Mouse (Mus musculus) kidney, adult 2 months (tissue): ENCODE data around the gene Emx1.

Experiments
- CTCF ChIP-seq: fragments of 200-500 bp; conservative IDR thresholded peaks from 2 replicates; pipeline ENCODE4 v1.5.1; 2011; ENCODE audit warnings: low read depth, mild to moderate bottlenecking, control low read depth, low read length, moderate library complexity, mixed read lengths; ENCODE audit not compliant: insufficient read depth, insufficient read length
- POLR2A ChIP-seq: fragments of 200-500 bp; IDR thresholded peaks from one replicate; pipeline ENCODE4 v1.6.1; 2011; ENCODE audit warnings: low read depth, low read length, control low read depth

DNA sequence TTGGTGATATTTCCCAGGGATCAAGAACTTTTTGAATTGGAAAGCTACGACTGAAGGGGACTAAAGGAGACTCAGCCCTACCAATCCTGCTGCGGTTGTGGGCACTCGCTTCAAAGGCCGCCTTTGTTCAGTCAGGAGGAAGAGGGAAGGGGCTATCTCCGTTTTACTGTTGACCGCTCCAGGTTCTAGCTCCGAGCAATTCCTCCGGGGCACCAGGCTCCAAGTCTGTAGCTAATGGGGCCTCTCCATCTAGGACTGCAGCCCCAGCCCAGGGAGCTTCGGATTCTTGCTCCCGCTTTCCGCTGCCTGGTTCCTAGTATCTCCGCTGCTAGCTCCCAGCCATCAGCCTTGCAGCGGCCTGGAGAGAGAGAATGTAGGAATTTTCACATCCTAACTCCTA, 3.4 kb downstream of the Emx1 start:
- TF ChIP-seq POLR2A (no peak), CTCF (no peak)
